Mouse (Mus musculus) CD4-positive naive resting alpha-beta T cell, adult 57 days (primary cell): ENCODE measurements around the gene Retn. TPM values are rescaled to one million over a fixed set of nuclear protein-coding genes. Genes with fewer than 3 reads are reported as not detected.

Experiments used
- total RNA-seq: library from RNA; stranded (reverse); gene quantifications from one replicate; pipeline ENCODE4 v1.2.4, GENCODE M21; 2023

Retn gene
- not detected for total RNA-seq

GRCm38 (mm10) chr8:3655526-3655925, at the start of gene Retn:
Retn (plus strand) TSS chr8:3655770.

DNA sequence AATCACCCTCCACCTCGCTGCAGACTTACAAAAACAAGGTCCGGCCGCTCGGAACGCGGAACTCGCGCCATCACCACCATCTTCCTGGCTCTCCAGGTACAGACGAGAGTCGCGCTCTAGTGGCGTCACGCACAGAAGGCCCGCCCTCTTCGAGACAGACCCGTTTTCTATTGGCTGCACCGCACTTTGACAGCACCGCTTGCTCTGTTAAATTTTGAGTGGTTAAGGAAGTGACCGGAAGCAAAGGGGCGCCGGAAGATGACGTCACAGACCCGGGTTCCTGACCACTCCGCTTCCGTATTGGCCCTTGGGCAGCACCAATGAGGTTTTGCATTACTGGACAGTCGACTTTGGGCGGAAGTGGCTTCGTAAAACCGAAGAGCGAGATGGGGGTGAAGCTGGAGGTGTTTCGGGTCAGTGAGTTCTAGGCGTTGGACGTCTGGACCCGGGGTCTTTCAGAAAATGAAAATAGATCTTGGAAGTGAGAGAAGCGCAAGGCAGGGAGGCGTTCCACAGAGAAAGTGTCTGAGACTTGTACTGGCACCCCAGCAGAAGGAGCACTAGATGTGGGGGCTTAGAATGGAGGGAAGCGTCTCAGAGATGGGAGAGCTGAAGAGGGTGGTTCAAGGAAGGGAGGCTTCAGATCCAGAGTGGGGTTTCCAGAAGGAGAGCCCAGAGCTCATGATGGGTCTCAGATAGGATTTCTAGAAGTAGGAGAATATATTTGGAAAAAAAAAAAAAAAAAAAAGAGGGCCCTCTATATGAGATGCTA, 34.2 kb upstream of the Retn start, which contains the start of the genes Xab2 and Pet100:
Gene Xab2 (minus strand): TSS at position 118 of the 772 bp plus-strand sequence.
Gene Pet100 (plus strand): TSS at position 350 of the 772 bp plus-strand sequence.

DNA sequence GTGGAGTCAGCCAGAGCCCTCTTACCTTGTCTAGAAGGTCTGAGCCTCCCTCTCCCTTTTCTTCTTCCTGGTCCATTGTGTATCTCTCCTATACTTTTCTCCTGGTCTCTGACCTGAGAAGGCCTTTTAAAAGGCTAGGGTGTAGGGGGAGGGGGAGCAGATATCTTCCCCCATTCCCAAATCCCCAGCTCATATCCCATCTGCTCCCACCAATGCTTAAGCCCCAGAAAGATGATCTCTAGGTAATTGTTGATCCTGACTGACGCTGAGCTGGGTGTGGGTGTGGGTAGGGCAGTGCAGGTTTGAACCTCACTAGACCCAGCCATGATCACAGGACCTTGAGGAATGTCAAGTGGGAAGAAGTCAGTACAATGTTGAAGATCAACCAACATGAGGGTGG, 30.1 kb upstream of the Retn start, which contains the start of gene Pcp2:
Gene Pcp2 (minus strand): TSS at position 101 of the 400 bp plus-strand sequence.

GRCm38 (mm10) chr8:3630647-3631477, 24.7 kb upstream of the Retn start, which contains the start of gene Stxbp2:
Stxbp2 (plus strand) TSS chr8:3630955.

GRCm38 (mm10) chr8:3665507-3665906, 9.9 kb downstream of the Retn start, which contains the start of gene Mcemp1:
Mcemp1 (plus strand) TSS chr8:3665754.

DNA sequence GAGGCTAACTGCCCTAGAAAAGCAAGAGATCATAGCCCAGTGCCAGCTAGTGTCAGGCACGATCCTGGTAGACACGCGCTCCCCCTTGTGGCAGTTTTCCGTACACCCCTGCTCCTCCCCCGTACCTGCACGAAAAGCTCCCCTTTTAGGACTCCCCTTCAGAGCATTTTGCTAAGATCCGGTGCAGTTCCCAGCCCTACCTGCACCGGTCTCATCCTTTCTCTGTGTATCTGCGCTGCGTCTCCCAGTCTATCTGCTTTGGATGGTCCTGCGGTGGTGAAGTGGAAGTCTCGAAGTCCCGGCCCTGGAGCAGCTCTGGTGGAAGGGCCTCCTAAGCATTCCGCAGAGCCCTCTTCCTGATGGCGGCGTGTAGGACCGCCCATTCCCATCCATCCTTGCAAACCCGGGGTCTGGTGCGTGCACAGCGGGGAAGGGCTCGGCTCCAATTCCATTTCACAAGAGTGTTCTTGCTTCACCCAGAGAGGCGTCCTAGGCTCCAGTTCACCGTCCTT, 16.5 kb downstream of the Retn start, which contains the start of gene Fcor:
Gene Fcor (minus strand): TSS at position 383 of the 512 bp plus-strand sequence.

DNA sequence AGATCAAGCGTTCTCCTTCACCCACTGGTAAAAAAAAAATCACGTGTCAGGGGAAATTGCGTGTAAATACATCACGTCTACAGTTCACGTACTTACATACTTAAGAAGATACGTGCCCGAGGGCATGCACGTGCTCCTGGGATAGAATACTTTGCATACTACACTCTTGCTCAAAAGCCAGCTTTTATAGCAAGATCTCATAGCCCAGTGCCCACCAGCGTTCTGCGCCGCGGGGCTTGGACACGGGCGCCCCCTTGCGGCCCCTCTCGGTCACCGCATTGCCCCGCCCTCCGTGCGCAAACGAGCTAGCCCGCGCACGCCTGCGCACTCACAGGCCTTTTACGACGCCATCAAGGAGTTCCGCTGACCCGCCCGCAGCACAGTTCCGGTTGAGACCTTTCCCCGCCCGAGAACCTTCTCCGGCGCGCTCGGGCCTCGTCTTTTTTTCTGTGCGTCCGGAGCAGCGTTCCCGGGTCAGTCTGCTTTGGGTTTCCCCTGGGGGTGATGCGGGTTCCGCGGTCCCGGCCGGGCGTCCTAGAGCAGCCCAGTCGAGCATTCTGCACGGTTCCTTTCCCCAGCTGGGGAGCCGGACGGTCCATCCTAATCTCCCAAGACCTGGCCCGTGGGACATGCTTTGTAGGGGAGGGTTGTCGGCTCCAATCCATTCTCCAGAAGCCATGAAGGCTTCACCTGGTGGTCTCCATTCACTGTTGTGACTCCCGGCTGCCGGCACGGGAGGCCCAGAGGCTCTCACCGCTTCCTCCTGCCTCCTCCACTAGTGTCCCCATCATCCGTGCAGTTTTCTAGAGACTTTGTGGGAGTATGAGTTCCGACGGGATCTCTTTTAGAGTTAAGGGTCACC, 20.8 kb downstream of the Retn start, which contains the start of gene Trappc5:
Gene Trappc5 (plus strand): TSS at position 169 of the 862 bp plus-strand sequence.

GRCm38 (mm10) chr8:3694121-3694520, 38.6 kb downstream of the Retn start, which contains the start of gene Fcer2a:
Fcer2a (minus strand) TSS chr8:3694175.

Other genes with a start within 250 kb of the Retn start
- 0.65 TPM for gene Pex11g, start 188.1 kb upstream of the Retn start, total RNA-seq
- gene Tex45, start 184.9 kb upstream of the Retn start, total RNA-seq, result 5.4 TPM
- gene Zfp358, start 162.6 kb upstream of the Retn start, total RNA-seq, result 6.4 TPM
- gene Mcoln1, start 155.3 kb upstream of the Retn start, total RNA-seq, result 81.8 TPM
- 52.8 TPM for gene Pnpla6, start 140.4 kb upstream of the Retn start, total RNA-seq
- gene C330021F23Rik, start 87.8 kb upstream of the Retn start, total RNA-seq, result not detected
- not detected for gene Camsap3, start 68.5 kb upstream of the Retn start, total RNA-seq
- 91.9 TPM for gene Xab2, start 34.5 kb upstream of the Retn start, total RNA-seq
- 50.7 TPM for gene Pet100, start 34.2 kb upstream of the Retn start, total RNA-seq
- not detected for gene Pcp2, start 30.2 kb upstream of the Retn start, total RNA-seq
- 199 TPM for gene Stxbp2, start 24.8 kb upstream of the Retn start, total RNA-seq
- 0.53 TPM for gene Mcemp1, start 10.0 kb downstream of the Retn start, total RNA-seq
- gene Fcor, start 16.6 kb downstream of the Retn start, total RNA-seq, result not detected
- 13.7 TPM for gene Trappc5, start 20.5 kb downstream of the Retn start, total RNA-seq
- 15.8 TPM for gene Fcer2a, start 38.4 kb downstream of the Retn start, total RNA-seq
- not detected for gene Clec4g, start 64.9 kb downstream of the Retn start, total RNA-seq
- 0.68 TPM for gene Cd209a, start 93.2 kb downstream of the Retn start, total RNA-seq
- gene Cd209e, start 198.5 kb downstream of the Retn start, total RNA-seq, result not detected
- not detected for gene Cd209d, start 222.8 kb downstream of the Retn start, total RNA-seq